Mouse (Mus musculus): Measurements from ENCODE around the gene Hs3st4.

DNA sequence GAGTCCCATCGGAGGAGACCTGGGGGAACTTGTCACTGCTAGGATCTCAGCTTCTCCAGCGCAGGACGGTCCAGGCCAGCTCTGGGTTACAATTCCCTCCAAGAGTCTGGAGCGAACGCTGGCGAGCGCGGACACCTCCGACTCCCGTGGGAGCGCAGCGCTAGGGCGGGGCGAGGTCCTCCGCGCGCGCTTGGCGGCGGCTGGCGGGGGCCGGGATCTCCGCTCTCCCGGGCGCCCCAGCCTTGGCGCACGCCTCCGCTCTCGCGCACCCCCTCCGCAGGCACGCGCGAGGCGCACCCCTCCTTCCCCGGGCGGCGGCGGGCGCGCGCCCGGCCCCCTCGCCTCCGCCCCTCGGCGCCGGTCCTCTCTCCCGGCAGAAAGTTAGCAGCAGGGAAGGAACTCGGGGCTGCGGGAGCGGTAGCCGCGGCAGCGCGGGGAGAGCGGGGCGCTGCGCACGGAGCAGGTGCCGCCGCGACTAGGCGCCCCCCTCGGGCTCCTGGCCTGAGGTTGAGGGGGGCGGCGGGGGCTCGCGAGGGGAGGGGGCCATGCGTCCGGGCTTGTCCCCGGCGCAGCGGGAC lies at the start of gene Hs3st4:
- TF ChIP-seq CTCF (IDR thresholded peaks at IDR 0.05; ENCODE audit: low read depth) (no peak), EP300 (optimal IDR thresholded peaks at IDR 0.05) (no peak)
